Mouse (Mus musculus) retina, postnatal 7 days (tissue): ENCODE results near the gene Olfr490.

Source experiments
- DNase-seq: peaks from one replicate; pipeline ENCODE4 v3.0.0-alpha.2; 2012; ENCODE audit warnings: low read depth, low spot score

Olfr490 gene

DNA sequence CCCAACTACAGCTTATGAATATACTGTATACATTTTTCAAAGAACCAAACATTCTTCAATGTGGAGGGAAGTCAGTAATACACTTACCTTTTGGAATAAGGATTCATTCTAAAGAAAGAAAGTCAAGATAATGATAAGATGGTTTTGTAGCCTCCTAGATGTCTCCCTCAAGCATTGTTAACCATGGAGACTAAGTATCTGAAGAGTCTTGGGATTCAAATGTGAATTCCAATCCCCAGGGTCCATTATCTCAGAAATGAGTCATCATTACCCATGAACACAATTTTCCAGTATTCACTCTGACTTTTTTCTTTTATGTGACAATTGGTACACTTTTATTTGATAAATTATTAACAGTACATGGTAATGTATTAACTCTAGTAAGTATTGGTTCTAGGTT is at the start of gene Olfr490:
Gene Olfr490, minus strand, starts transcription at position 101 of the 400 bp plus-strand sequence.
- no peak for DNase-seq

DNA sequence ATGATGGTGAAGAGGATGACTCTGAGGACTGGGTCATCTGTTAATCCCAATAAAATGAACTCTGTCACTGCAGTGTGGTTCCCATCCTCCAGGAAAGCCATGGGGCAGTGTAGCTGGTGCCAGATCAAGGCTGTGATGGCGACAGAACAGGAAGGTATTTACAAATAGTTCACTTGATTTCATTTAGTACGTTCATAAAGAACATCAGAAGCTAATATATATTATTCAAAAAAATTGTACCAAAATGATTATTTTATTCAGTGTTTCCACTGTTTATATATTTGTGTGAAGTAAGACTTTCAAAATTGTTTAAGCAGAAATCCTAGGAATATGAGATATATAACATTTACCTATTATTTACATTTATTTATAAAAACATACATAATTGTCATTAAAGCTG is 34.8 kb upstream of the Olfr490 start, which contains the start of gene Olfr492:
Gene Olfr492, minus strand, starts transcription at position 101 of the 400 bp plus-strand sequence.
- DNase-seq = no peak

DNA sequence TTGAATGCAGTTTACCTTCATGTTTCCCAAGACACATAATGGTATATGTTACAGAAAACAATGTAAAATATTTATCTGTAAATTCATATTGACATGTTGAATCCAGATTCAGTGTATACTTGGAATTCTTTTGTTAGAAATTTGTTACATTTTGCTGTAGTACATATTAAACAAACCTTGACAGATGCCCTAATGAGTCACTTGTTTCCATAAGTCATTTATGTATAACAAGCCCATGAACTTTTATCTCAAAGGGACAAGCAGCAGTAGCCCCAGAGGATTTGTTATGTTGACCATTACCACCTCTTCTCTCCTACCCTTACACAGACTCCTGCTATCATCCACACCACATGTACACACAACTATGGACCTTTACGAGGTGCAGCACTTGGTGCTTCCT is 24.4 kb upstream of the Olfr490 start, which contains the start of gene Olfr491:
Gene Olfr491, plus strand, starts transcription at position 301 of the 400 bp plus-strand sequence.
- no peak for DNase-seq

DNA sequence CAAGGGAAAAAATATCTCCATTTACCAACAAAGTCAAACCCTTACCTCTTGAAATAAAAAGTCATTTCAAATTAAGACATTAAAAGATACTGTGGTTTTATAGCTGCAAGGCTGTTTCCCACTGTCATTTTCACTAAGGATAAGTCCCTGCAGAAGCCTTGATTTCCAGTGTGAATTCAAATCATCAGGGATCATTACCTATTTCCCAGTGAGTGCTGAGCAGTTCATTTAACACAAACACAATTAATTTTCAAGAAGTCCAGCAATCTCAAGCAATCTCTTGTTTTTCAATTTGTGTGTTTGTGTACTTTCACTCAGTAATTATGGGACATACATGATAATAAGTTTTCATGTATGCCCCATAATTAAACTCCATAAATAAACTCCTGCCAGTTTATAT is 30.5 kb downstream of the Olfr490 start, which contains the start of gene Olfr488:
Gene Olfr488, minus strand, starts transcription at position 101 of the 400 bp plus-strand sequence.
- no peak for DNase-seq
